Mouse (Mus musculus) kidney, embryonic 16.5 days (tissue): ENCODE data around the gene Ankar. TPM values are rescaled to one million over a fixed set of nuclear protein-coding genes. Genes with fewer than 3 reads are reported as not detected.

Experiments used
- ATAC-seq: fragments of 200-750 bp; cut with Nextera tagmentation; 2 replicates; pipeline ENCODE4 v1.8.0; 2017; ENCODE audit warnings: moderate TSS enrichment; ENCODE audit not compliant: low FRiP score, low TSS enrichment
- H3K27ac ChIP-seq: fragments of 300-500 bp; sonication (generic); 2 replicates; pipeline ENCODE4 v1.5.1; 2014; ENCODE audit warnings: low read length
- H3K27me3 ChIP-seq: fragments of 300-500 bp; sonication (generic); 2 replicates; pipeline ENCODE4 v1.6.1; 2014; ENCODE audit warnings: low read length, control low read depth, mixed read lengths; ENCODE audit not compliant: insufficient read depth
- H3K36me3 ChIP-seq: fragments of 300-500 bp; sonication (generic); 2 replicates; pipeline ENCODE4 v1.6.1; 2014; ENCODE audit warnings: low read length, control low read depth, mixed read lengths; ENCODE audit not compliant: insufficient read depth
- H3K4me1 ChIP-seq: fragments of 300-500 bp; sonication (generic); 2 replicates; pipeline ENCODE4 v1.6.1; 2014; ENCODE audit warnings: low read length, control low read depth, mixed read lengths; ENCODE audit not compliant: insufficient read depth
- H3K4me2 ChIP-seq: fragments of 300-500 bp; sonication (generic); replicated peaks from 2 replicates; pipeline ENCODE4 v1.6.1; 2014; ENCODE audit warnings: low read depth, low read length
- H3K4me3 ChIP-seq: fragments of 300-500 bp; sonication (generic); 2 replicates; pipeline ENCODE4 v1.5.1; 2014; ENCODE audit warnings: mild to moderate bottlenecking, low read length
- H3K9ac ChIP-seq: fragments of 300-500 bp; sonication (generic); replicated peaks from 2 replicates; pipeline ENCODE4 v1.6.1; 2014; ENCODE audit warnings: low read length
- H3K9me3 ChIP-seq: fragments of 300-500 bp; sonication (generic); 2 replicates; pipeline ENCODE4 v1.6.1; 2016; ENCODE audit warnings: low read length, control low read depth
- WGBS: fragments of 180-500 bp; shearing (Covaris S2); extraction: QIAGEN DNeasy Blood & Tissue Kit; methylation state at CpG from one replicate; pipeline ENCODE4 v1.1.7; 2014; 5-methylcytosine and 5-hydroxymethylcytosine counted together
- polyA plus RNA-seq: library from polyadenylated mRNA; unstranded; fragments of >200 nt; fragmentation: Nextera tagmentation; extraction: Ambion mirVana; gene quantifications from 2 replicates; pipeline ENCODE4 v1.2.1, GENCODE M21; 2015

Gene Ankar
- polyA plus RNA-seq, result 0.05 TPM in 1 of 2 replicates, not detected in the other

DNA sequence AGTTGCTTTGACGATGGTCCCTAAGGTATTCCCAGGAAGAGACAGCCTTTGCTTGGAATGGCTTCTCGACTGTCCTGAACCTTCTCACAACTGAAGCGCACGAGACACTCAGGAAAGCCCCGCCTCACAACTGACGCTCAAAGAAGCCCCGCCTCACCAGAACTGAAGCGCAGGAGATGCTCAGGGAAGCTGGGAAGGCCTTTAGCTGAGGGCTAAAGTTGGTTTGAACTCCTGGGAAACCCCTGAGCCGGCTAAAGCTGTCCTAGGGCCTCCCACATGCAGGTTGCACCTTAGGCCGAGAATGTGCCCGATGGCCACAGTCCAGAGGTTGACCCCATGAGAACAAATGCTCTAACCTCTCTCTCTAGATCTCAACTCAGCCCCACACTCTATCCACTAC is at the start of gene Ankar:
Gene Ankar (minus strand): TSS at position 101 of the 400 bp plus-strand sequence.
- Histone ChIP-seq H3K4me1 (no peaks in the 10 kb centered on the region), H3K9ac (no peak within 1 kb of the TSS), H3K4me2 (no peak within 1 kb of the TSS), H3K27ac (no peak within 1 kb of the TSS), H3K27me3 (no peaks in the 10 kb centered on the region), H3K36me3 (no peaks in the 10 kb centered on the region), H3K4me3 (no peak within 1 kb of the TSS), H3K9me3 (no peaks in the 10 kb centered on the region)
- 81% methylated on average over 11 of the region's 11 CpGs for WGBS
- ATAC-seq, result no peak

DNA sequence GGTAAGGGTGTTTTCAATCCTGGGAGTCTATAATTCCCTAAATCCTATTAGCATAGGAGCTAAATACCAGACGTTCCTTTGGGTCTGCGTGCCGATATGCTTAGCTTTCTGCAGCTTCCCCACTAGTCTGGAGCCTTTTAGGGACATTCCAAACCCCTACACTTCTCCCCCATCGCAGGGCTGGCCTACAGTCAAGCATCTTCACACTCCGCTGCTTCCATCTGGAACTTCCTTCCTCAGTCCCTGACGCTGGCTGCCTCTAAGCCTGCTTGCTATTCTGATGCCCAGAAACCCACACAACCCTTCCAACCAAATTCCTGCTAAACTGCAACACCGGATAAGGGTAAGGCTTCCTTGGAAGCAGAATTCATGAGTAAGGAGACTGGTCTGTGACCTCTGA is 46.0 kb upstream of the Ankar start:
- Histone ChIP-seq H3K9me3 (no peaks in the 10 kb centered on the region), H3K27ac (0 out of 2 replicates have a peak overlapping the region, but pooled peaks have one; percentile 6), H3K9ac (no peak overlapping the region), H3K4me3 (no peak overlapping the region), H3K4me2 (no peak overlapping the region), H3K27me3 (no peaks in the 10 kb centered on the region), H3K36me3 (no peaks in the 10 kb centered on the region), H3K4me1 (no peaks in the 10 kb centered on the region)
- 60% methylated on average over 7 of the region's 7 CpGs for WGBS
- ATAC-seq, result no peak

DNA sequence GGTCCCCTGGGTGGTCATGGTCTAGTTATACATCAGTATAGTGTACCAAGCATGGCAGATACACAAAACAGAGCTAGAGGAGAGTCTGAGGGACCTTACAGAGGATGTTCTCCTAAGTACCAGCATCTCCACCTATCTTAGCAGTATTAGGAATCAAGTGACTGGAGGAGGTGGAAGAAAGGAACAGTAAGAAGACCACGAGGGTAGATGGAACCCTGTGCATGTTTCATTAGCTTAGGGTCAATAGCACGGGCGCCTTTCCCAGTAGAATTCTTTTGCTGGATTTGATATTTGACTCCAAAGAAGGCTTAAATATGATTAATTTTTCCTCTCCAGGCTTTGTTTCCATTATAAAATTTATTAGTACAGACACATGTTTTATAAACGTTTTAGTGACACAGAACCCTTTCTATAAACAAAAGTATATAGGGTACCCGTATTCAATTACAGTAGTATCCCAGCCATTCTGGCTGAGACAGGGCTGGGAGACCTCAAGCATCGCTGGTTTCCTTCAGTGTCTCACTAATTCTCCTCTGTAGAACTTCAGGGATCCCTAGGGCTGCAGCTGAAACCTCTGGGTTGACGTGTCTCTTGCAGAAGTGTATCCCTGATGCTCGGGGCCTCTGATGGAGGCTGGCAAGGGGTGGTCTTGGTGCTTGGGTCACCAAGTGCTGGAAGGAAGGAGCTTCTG is 44.6 kb upstream of the Ankar start:
- H3K9me3 ChIP-seq, result no peaks in the 10 kb centered on the region
- H3K36me3 ChIP-seq, result no peaks in the 10 kb centered on the region
- no peaks in the 10 kb centered on the region for H3K27me3 ChIP-seq
- no peaks in the 10 kb centered on the region for H3K4me1 ChIP-seq
- WGBS, result 35% methylated on average over 8 of the region's 8 CpGs
- H3K4me3 ChIP-seq, result no peak overlapping the region
- H3K9ac ChIP-seq, result no peak overlapping the region
- peak; percentile 70 for ATAC-seq
- H3K27ac ChIP-seq, result peak overlapping the region; percentile 48; the same call in 1 of the 2 replicates
- no peak overlapping the region for H3K4me2 ChIP-seq

DNA sequence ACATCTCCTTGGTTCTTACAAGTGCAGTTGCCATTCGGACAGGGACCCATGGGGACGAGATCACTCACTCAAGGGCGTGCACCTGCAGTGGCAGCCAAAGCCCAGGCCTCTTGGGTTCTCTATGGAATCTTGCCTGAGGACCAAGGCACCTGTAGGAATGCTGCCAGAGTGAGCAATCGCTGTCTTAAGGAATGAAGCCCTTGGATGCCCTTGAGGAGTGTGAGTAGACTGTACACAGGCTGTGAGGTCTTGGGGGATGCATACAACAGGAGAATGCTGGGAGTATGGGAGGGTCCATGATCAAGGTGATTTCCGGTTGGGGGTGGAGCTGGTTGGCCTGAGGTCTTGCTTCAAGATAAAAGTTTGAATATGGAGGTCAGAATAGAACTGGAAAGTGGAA is 41.0 kb upstream of the Ankar start:
- Histone ChIP-seq H3K27ac (no peak overlapping the region), H3K36me3 (no peaks in the 10 kb centered on the region), H3K4me3 (no peak overlapping the region), H3K4me2 (no peak overlapping the region), H3K9me3 (no peaks in the 10 kb centered on the region), H3K27me3 (no peaks in the 10 kb centered on the region), H3K4me1 (peaks cover 8% of the 10 kb centered on the region), H3K9ac (no peak overlapping the region)
- WGBS, result 86% methylated on average over 5 of the region's 5 CpGs
- ATAC-seq, result no peak

DNA sequence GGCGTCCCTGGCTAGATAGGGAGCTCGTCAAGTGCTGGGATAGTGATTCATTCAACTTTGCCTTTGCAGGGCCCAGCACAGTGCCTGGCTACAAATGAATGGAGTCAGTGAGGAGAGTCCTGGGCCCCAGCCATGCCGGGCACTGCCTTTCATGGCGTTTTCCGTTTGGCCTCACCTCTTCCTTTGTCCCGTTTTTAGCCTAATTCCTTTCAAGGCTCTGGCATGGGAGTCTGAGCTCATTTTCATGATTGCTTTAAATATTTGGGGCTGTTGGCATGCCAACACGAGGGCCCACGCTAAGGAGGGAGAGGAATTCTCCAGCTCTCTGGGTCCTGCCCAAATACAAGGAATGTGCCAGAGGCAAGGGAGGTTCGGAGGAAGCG is 39.3 kb upstream of the Ankar start:
- no peaks in the 10 kb centered on the region for H3K36me3 ChIP-seq
- no peak overlapping the region for H3K4me2 ChIP-seq
- no peak overlapping the region for H3K27ac ChIP-seq
- H3K27me3 ChIP-seq, result no peaks in the 10 kb centered on the region
- peaks cover 11% of the 10 kb centered on the region for H3K4me1 ChIP-seq
- H3K9me3 ChIP-seq, result no peaks in the 10 kb centered on the region
- no peak for ATAC-seq
- no peak overlapping the region for H3K9ac ChIP-seq
- 80% methylated on average over 10 of the region's 10 CpGs for WGBS
- no peak overlapping the region for H3K4me3 ChIP-seq

DNA sequence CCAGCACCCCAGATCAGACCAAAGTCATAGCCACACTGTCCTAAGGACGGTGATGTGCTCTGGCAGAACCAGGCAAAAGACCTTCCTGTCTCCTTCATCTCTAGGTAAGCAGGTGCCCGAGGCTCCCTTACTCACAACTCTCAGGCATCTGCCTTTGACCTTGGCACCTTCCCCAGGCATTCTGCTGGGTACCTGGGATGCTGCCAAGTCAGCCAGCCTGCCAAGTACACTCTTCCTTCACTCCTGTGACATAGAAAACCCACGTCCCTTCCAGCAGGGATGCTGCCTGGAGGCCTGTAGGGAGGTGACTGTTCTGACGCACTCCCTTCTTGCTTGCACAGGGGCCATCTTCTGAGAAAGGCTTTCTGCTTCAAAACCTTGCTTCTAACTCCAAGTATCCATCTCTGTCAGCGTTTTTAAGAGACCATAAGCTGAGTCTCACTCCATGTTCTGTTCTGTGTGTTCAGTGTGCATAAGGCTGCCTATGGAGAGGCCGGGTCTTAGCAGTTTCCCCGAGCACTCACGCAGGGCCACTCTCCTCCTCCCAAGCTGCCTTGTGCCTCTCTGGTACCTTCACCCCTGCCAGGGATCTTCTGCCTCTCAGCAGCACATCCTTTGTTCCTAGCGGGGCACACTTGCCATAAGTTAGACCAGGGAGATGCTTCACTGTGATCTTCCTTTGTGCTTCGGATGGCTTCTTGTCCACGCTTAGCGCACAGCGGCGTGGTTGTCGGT is 38.7 kb upstream of the Ankar start:
- no peak overlapping the region for H3K9ac ChIP-seq
- no peak for ATAC-seq
- H3K27ac ChIP-seq, result no peak overlapping the region
- H3K9me3 ChIP-seq, result no peaks in the 10 kb centered on the region
- H3K4me2 ChIP-seq, result no peak overlapping the region
- no peak overlapping the region for H3K4me3 ChIP-seq
- H3K36me3 ChIP-seq, result no peaks in the 10 kb centered on the region
- peaks cover 11% of the 10 kb centered on the region for H3K4me1 ChIP-seq
- 86% methylated on average over 15 of the region's 15 CpGs for WGBS
- no peaks in the 10 kb centered on the region for H3K27me3 ChIP-seq

DNA sequence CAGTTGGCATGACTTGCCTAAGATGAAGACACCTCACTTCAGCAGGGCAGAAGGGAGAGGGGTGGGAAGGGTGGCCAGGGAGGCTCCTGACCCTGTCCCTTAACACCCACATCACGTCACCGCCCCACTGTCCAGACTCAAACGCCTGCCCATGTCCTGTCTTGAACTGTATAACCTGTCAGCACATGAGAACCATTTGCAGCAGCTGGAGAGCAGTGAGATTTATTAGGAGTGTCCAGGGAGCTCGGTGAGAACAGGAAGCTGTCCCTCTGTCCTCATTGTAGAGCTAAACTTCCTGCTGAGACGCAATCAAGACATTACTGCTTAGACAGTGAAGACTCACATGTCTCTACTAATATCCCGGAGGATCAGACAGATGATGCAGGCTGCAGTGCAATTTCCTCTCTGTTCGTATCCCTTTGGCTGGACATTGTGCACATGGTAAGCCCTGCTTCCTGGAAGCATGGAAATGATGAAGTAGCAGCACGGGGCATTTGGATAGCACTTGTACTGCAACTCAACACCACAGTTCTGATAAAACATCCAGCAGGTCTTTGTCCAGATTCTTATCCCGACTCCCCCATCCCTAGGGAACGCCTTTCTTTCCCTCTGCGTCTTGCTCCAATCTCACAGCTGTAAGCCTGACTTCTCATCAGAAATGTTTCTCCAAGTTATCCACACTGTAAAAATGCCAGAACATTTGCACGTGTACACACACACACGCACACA is 36.2 kb upstream of the Ankar start:
- H3K4me1 ChIP-seq, result peaks cover 11% of the 10 kb centered on the region
- no peak overlapping the region for H3K4me3 ChIP-seq
- 22% methylated on average over 13 of the region's 13 CpGs for WGBS
- H3K27me3 ChIP-seq, result no peaks in the 10 kb centered on the region
- H3K36me3 ChIP-seq, result no peaks in the 10 kb centered on the region
- peak; percentile 77 for ATAC-seq
- H3K9ac ChIP-seq, result no peak overlapping the region
- H3K4me2 ChIP-seq, result 0 out of 2 replicates have a peak overlapping the region, but pooled peaks have one; percentile 7
- peak overlapping the region; percentile 2; the same call in 1 of the 2 replicates for H3K27ac ChIP-seq
- no peaks in the 10 kb centered on the region for H3K9me3 ChIP-seq

DNA sequence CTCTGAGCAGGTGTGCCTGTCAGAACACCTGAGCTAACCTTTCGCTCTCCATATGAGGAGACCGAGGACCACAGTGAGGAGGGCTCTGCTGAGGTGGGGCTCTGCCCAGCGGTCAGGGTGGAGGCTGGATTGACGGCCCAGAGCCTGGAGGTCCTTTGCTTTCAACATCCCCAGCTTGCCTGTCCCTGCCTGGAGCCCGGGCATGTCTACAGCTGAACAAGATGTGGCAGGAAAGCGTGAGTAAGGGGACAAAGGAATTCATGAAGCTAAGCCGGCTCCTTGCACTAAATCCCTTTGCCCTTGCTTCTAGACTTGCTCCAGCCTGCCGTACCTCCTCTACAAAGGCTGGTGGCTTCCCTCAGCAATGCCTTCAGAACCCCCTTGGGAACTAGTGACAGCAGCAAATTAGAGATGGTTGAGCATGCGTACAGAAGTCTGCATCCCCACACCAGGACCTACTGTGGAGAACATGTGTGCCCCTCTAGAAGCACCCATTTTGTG is 32.9 kb upstream of the Ankar start:
- no peak for ATAC-seq
- Histone ChIP-seq H3K36me3 (no peaks in the 10 kb centered on the region), H3K9me3 (no peaks in the 10 kb centered on the region), H3K27me3 (no peaks in the 10 kb centered on the region), H3K27ac (no peak overlapping the region), H3K9ac (no peak overlapping the region), H3K4me2 (no peak overlapping the region), H3K4me1 (peaks cover 26% of the 10 kb centered on the region), H3K4me3 (no peak overlapping the region)
- WGBS, result 94% methylated on average over 9 of the region's 9 CpGs

DNA sequence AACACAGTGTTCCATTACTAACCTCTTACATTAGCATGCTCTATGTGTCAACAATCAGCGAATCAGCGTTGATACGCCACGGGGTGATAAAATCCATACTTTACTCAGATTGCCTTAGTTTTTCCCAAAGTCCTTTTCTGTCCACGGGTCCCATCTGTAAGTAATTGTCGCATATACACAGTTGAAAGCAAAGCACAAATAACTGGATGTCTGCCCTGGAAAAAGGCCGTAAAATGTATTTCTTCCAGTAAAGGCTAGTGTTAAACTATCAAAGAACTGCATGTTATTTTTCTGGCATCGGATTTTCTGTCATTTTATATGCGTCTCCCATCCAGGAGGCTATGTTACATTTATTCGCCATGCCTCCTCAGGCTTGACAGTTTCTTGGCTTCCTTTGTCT is 29.7 kb upstream of the Ankar start:
- Histone ChIP-seq H3K4me1 (peaks cover 15% of the 10 kb centered on the region; the same call in 1 of the 2 replicates), H3K36me3 (no peaks in the 10 kb centered on the region), H3K9me3 (no peaks in the 10 kb centered on the region), H3K4me2 (no peak overlapping the region), H3K27me3 (no peaks in the 10 kb centered on the region), H3K27ac (no peak overlapping the region), H3K9ac (no peak overlapping the region), H3K4me3 (no peak overlapping the region)
- no peak for ATAC-seq
- WGBS, result 60% methylated on average over 10 of the region's 10 CpGs
